Mouse (Mus musculus) forebrain, embryonic 16.5 days (tissue): ENCODE results near the gene Rtn3. TPM values are rescaled to one million over a fixed set of nuclear protein-coding genes. Genes with fewer than 3 reads are reported as not detected.
"Not testable (repeated sequence)": the region's sequence is repeated elsewhere in the genome, so short reads cannot be mapped to it uniquely, and the experiment has no call there.

ENCODE experiments used
- ATAC-seq: fragments of 200-750 bp; cut with Nextera tagmentation; 2 replicates; pipeline ENCODE4 v1.8.0; 2017; ENCODE audit warnings: mild to moderate bottlenecking, moderate library complexity
- H3K27ac ChIP-seq: fragments of 300-500 bp; sonication (generic); 2 replicates; pipeline ENCODE4 v1.5.1; 2014; ENCODE audit warnings: low read length, control low read depth
- H3K27me3 ChIP-seq: fragments of 300-500 bp; sonication (generic); replicated peaks from 2 replicates; pipeline ENCODE4 v1.6.1; 2014; ENCODE audit warnings: low read length; ENCODE audit not compliant: control insufficient read depth, insufficient read depth
- H3K36me3 ChIP-seq: fragments of 300-500 bp; sonication (generic); 2 replicates; pipeline ENCODE4 v1.6.1; 2014; ENCODE audit not compliant: control insufficient read depth, insufficient read depth
- H3K4me1 ChIP-seq: fragments of 300-500 bp; sonication (generic); replicated peaks from 2 replicates; pipeline ENCODE4 v1.6.1; 2014; ENCODE audit warnings: low read length; ENCODE audit not compliant: control insufficient read depth, insufficient read depth
- H3K4me2 ChIP-seq: fragments of 300-500 bp; sonication (generic); 2 replicates; pipeline ENCODE4 v1.6.1; 2014; ENCODE audit warnings: mild to moderate bottlenecking, low read length, control low read depth
- H3K4me3 ChIP-seq: fragments of 300-500 bp; sonication (generic); replicated peaks from 2 replicates; pipeline ENCODE4 v1.5.1; 2014; ENCODE audit warnings: mild to moderate bottlenecking, low read length, control low read depth
- H3K9ac ChIP-seq: fragments of 300-500 bp; sonication (generic); replicated peaks from 2 replicates; pipeline ENCODE4 v1.6.1; 2014; ENCODE audit warnings: low read depth, low read length, control low read depth
- H3K9me3 ChIP-seq: fragments of 300-500 bp; sonication (generic); 2 replicates; pipeline ENCODE4 v1.6.1; 2016; ENCODE audit warnings: low read length; ENCODE audit not compliant: control insufficient read depth
- WGBS: fragments of 180-500 bp; shearing (Covaris S2); extraction: QIAGEN DNeasy Blood & Tissue Kit; methylation state at CpG from one replicate; pipeline ENCODE4 v1.1.7; 2014; 5-methylcytosine and 5-hydroxymethylcytosine counted together
- polyA plus RNA-seq: library from polyadenylated mRNA; unstranded; fragments of >200 nt; fragmentation: Nextera tagmentation; extraction: Ambion mirVana; gene quantifications from 2 replicates; pipeline ENCODE4 v1.2.1, GENCODE M21; 2015

Gene Rtn3
- polyA plus RNA-seq, 1 experiment from 2014 or later = 550 TPM

GRCm38 (mm10) chr19:7404623-7405229 is 78.4 kb downstream of the Rtn3 start:
- Histone ChIP-seq H3K4me1 (no peaks in the 10 kb centered on the region), H3K36me3 (no peaks in the 10 kb centered on the region), H3K9me3 (no peaks in the 10 kb centered on the region), H3K4me3 (no peak overlapping the region), H3K27me3 (peaks cover 3% of the 10 kb centered on the region; the same call in 1 of the 2 replicates), H3K4me2 (no peak overlapping the region), H3K9ac (no peak overlapping the region), H3K27ac (no peak overlapping the region)
- ATAC-seq = no peak
- 62% methylated on average over 9 of the region's 9 CpGs for WGBS

DNA sequence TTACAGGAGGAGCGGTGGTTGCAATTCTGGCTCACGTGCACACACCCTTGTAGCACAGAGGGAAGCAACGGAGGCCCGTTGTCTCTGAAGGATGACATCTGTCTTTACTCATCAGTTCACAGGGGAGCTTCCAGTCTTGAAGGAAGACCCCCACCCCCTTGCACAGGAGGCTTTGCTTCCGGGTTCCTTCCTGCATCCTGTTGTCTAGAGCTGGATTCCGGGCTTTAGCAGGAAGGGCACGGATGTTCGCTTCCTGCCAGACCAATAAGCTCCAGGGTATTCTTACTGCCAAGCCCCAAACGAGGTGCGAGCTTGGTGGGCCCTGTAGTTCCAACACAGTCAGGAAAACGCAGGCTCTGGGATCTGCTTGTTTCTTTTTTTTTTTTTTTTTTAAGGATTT is 82.4 kb downstream of the Rtn3 start:
- Histone ChIP-seq H3K27me3 (peaks cover 3% of the 10 kb centered on the region; the same call in 1 of the 2 replicates), H3K36me3 (no peaks in the 10 kb centered on the region), H3K4me1 (no peaks in the 10 kb centered on the region), H3K27ac (no peak overlapping the region), H3K4me3 (no peak overlapping the region), H3K9me3 (no peaks in the 10 kb centered on the region), H3K4me2 (no peak overlapping the region), H3K9ac (no peak overlapping the region)
- WGBS = 75% methylated on average over 11 of the region's 11 CpGs
- no peak for ATAC-seq

GRCm38 (mm10) chr19:7398898-7399297 is 84.2 kb downstream of the Rtn3 start:
- H3K27me3 ChIP-seq = not testable (repeated sequence)

DNA sequence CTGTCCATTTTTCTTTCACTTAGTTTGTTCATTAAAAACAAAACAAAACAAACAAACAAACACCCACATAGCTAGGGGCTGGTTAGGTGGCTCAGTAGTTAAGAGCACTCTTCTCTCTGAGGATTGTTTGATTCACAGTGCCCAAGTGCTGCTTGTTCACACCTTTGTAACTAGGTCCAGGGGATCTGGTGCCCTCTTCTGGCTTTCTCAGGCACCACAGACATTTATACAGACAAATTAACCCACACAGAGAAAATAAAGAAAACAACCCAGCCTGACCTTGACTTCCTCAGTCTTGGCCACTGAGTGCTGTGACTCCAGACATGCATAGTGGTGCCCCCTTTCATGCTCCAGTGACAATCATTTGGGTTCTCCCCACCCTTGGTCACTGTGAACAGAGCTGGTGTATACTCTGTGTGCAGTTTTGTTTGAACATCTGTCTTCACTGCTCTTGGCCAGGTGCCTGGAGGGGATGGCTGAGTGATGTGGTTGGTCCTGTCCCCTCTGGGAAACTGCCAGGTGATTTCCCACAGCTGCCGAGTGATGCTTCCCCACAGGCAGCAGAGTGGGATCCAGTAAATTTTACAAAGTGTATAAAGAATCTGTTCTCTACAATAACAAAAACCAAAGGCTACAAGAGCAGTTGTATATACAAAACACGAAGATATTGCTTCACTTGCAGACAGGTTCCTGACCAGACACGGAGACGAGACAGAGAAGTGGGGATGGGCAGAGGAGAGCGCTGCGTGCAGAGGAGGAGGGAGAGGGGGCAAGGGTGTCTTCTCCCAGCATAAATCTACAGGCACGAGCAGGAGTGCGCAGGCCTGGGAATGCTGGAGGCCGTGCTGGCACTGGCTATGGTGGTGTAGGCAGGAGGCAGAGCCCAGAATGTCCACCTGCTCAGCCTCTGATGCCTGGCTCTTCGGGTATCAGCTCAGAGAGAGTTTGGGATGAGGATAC is 85.9 kb downstream of the Rtn3 start:
- not testable (repeated sequence) for ATAC-seq

More at GRCm38 (mm10) chr19:7398898-7399297, 84.2 kb downstream of the Rtn3 start:
- H3K27ac ChIP-seq, ATAC-seq, H3K4me3 ChIP-seq, H3K36me3 ChIP-seq, H3K9me3 ChIP-seq, H3K9ac ChIP-seq, H3K4me2 ChIP-seq, H3K4me1 ChIP-seq: not testable (repeated sequence)
- WGBS = 33% methylated on average over 24 of the region's 24 CpGs

GRCm38 (mm10) chr19:7388488-7388887 is 94.6 kb downstream of the Rtn3 start:
- 91% methylated on average over 6 of the region's 6 CpGs for WGBS
- H3K27ac ChIP-seq = no peak overlapping the region
- H3K36me3 ChIP-seq = no peaks in the 10 kb centered on the region
- H3K4me3 ChIP-seq = no peak overlapping the region
- H3K4me2 ChIP-seq = no peak overlapping the region
- peaks cover 5% of the 10 kb centered on the region; the same call in 1 of the 2 replicates for H3K9me3 ChIP-seq
- H3K27me3 ChIP-seq = no peaks in the 10 kb centered on the region
- no peak overlapping the region for H3K9ac ChIP-seq
- peaks cover 9% of the 10 kb centered on the region for H3K4me1 ChIP-seq
- ATAC-seq = no peak

More for the DNA sequence above, 85.9 kb downstream of the Rtn3 start:
- H3K27me3 ChIP-seq, H3K27ac ChIP-seq, H3K4me3 ChIP-seq, H3K9me3 ChIP-seq, H3K4me2 ChIP-seq, H3K9ac ChIP-seq, H3K4me1 ChIP-seq, H3K36me3 ChIP-seq: not testable (repeated sequence)
- WGBS = 78% methylated on average over 7 of the region's 10 CpGs

- Histone ChIP-seq H3K27me3 (no peaks in the 10 kb centered on the region), H3K9me3 (peaks cover 5% of the 10 kb centered on the region; the same call in 1 of the 2 replicates), H3K27ac (no peak overlapping the region), H3K9ac (no peak overlapping the region), H3K4me3 (no peak overlapping the region), H3K4me2 (no peak overlapping the region), H3K36me3 (no peaks in the 10 kb centered on the region), H3K4me1 (peaks cover 19% of the 10 kb centered on the region)
- no peak for ATAC-seq
- WGBS = 27% methylated on average over 2 of the region's 2 CpGs
Observed at GRCm38 (mm10) chr19:7386042-7386441, 97.0 kb downstream of the Rtn3 start.

GRCm38 (mm10) chr19:7382903-7383865 is 99.9 kb downstream of the Rtn3 start, which contains the start of gene Spindoc:
Gene Spindoc (minus strand): TSS chr19:7382994.
- Histone ChIP-seq H3K9me3 (0 out of 2 replicates have a peak, but pooled peaks cover 2% of the 10 kb centered on the region), H3K27me3 (no peaks in the 10 kb centered on the region), H3K27ac (peak within 1 kb of the TSS; percentile 96), H3K4me2 (peak within 1 kb of the TSS; percentile 64), H3K4me1 (peaks cover 33% of the 10 kb centered on the region), H3K9ac (peak within 1 kb of the TSS; percentile 93), H3K36me3 (no peaks in the 10 kb centered on the region), H3K4me3 (peak within 1 kb of the TSS; percentile 60)
- ATAC-seq = peak; percentile 98
- under 1% methylated on average over 45 of the region's 52 CpGs for WGBS

GRCm38 (mm10) chr19:7382248-7382902 is 100.7 kb downstream of the Rtn3 start:
- ATAC-seq = peak; percentile 37; the same call in 1 of the 2 replicates
- Histone ChIP-seq H3K9ac (peak overlapping the region; percentile 93), H3K4me2 (peak overlapping the region; percentile 64), H3K27me3 (no peaks in the 10 kb centered on the region), H3K9me3 (no peaks in the 10 kb centered on the region), H3K4me3 (peak overlapping the region; percentile 60), H3K27ac (peak overlapping the region; percentile 96), H3K36me3 (no peaks in the 10 kb centered on the region), H3K4me1 (peaks cover 33% of the 10 kb centered on the region)
- WGBS = under 1% methylated on average over 58 of the region's 60 CpGs
